Mouse (Mus musculus): ENCODE measurements around the gene Edc4. TPM values are rescaled to one million over a fixed set of nuclear protein-coding genes. Genes with fewer than 3 reads are reported as not detected.

Edc4 gene
- polyA plus RNA-seq, 1 experiment: 193 TPM

DNA sequence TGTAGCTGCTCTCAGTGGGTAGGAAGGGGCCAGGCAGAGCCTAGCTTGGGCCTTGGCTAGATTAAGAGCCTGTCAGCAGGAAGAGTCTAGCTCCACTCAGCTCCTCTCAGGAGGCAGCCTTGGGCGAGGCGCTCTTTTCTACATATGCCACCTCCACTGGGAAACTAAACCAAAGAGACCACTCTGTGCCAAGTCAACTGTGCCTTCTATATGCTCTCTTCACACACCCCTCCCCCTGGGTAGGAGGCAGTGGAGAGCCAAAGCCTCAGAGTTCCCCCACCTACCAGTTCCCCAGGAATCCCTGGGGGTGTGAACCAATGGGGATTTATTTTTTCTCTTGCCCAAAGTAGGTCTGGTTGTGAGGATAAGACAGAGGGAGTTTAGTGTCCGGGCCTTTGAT lies 50.6 kb downstream of the Edc4 start:
- no peak for TF ChIP-seq CTCF (IDR thresholded peaks at IDR 0.05; ENCODE audit: borderline replicate concordance, control insufficient read depth, extremely low read depth, insufficient read depth, low read length, poor library complexity)
- no peak for TF ChIP-seq POLR2A (IDR thresholded peaks at IDR 0.05; ENCODE audit: control insufficient read depth, extremely low read depth, insufficient read depth, low read length, poor library complexity)
- H3K36me3 ChIP-seq (ENCODE audit: control insufficient read depth, insufficient read depth, low read length): peaks cover 6% of the 10 kb centered on the region; the same call in 1 of the 2 replicates
- no peaks in the 10 kb centered on the region for H3K27me3 ChIP-seq (ENCODE audit: control insufficient read depth, insufficient read depth, low read length)
- WGBS: 97% methylated on average over 3 of the region's 3 CpGs
- no peak for DNase-seq
- no peak overlapping the region for H3K27ac ChIP-seq (ENCODE audit: control insufficient read depth, insufficient read depth, low read length)
- 0 out of 2 replicates have a peak, but pooled peaks cover 2% of the 10 kb centered on the region for H3K4me1 ChIP-seq (replicated peaks; ENCODE audit: control insufficient read depth, insufficient read depth, low read length)
- no peak overlapping the region for H3K4me3 ChIP-seq (ENCODE audit: control insufficient read depth, insufficient read depth, low read length)

DNA sequence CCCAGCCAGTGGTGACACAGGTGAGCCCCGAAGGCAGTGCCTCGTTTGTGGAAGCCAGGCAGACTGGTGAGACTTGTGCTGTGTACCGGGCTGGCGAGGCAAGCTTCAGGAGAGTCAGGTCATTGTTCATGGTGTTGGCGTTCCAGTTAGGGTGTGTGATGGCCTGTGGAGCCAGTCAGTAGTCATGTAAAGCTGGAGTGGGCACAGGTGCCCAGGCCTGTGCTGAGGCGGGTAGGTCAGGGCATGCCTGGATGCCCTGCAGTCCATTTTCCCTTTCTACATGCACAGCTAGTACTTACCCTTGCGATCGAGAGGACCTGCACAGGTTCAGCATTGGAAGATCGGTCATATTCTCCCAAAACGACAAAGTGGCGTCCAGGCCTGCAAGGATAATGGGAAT lies 51.8 kb downstream of the Edc4 start:
- TF ChIP-seq CTCF (IDR thresholded peaks at IDR 0.05; ENCODE audit: borderline replicate concordance, control insufficient read depth, extremely low read depth, insufficient read depth, low read length, poor library complexity): no peak
- TF ChIP-seq POLR2A (IDR thresholded peaks at IDR 0.05; ENCODE audit: control insufficient read depth, extremely low read depth, insufficient read depth, low read length, poor library complexity): no peak
- peaks cover 6% of the 10 kb centered on the region; the same call in 1 of the 2 replicates for H3K36me3 ChIP-seq (ENCODE audit: control insufficient read depth, insufficient read depth, low read length)
- 98% methylated on average over 11 of the region's 11 CpGs for WGBS
- H3K4me1 ChIP-seq (replicated peaks; ENCODE audit: control insufficient read depth, insufficient read depth, low read length): peaks cover 6% of the 10 kb centered on the region
- H3K27me3 ChIP-seq (ENCODE audit: control insufficient read depth, insufficient read depth, low read length): no peaks in the 10 kb centered on the region
- H3K27ac ChIP-seq (ENCODE audit: control insufficient read depth, insufficient read depth, low read length): no peak overlapping the region
- no peak overlapping the region for H3K4me3 ChIP-seq (ENCODE audit: control insufficient read depth, insufficient read depth, low read length)
- DNase-seq: no peak

- Histone ChIP-seq H3K4me3 (ENCODE audit: control insufficient read depth, insufficient read depth, low read length) (no peak within 1 kb of the TSS), H3K27me3 (ENCODE audit: control insufficient read depth, insufficient read depth, low read length) (no peaks in the 10 kb centered on the region), H3K27ac (ENCODE audit: control insufficient read depth, insufficient read depth, low read length) (no peak within 1 kb of the TSS), H3K36me3 (ENCODE audit: control insufficient read depth, insufficient read depth, low read length) (peaks cover 6% of the 10 kb centered on the region; the same call in 1 of the 2 replicates), H3K4me1 (replicated peaks; ENCODE audit: control insufficient read depth, insufficient read depth, low read length) (peaks cover 9% of the 10 kb centered on the region)
- TF ChIP-seq POLR2A (IDR thresholded peaks at IDR 0.05; ENCODE audit: control insufficient read depth, extremely low read depth, insufficient read depth, low read length, poor library complexity) (no peak), CTCF (IDR thresholded peaks at IDR 0.05; ENCODE audit: borderline replicate concordance, control insufficient read depth, extremely low read depth, insufficient read depth, low read length, poor library complexity) (no peak)
- DNase-seq: no peak
- 100% methylated on average over 2 of the region's 2 CpGs for WGBS
Observed at GRCm38 (mm10) chr8:105933762-105934161, 53.1 kb downstream of the Edc4 start, which contains the start of gene Ctrl. TSS of gene Ctrl (minus strand) at chr8:105933862.

GRCm38 (mm10) chr8:105935105-105935504 lies 54.4 kb downstream of the Edc4 start:
- peaks cover 17% of the 10 kb centered on the region for H3K4me1 ChIP-seq (replicated peaks; ENCODE audit: control insufficient read depth, insufficient read depth, low read length)
- no peak overlapping the region for H3K4me3 ChIP-seq (ENCODE audit: control insufficient read depth, insufficient read depth, low read length)
- WGBS: 51% methylated on average over 6 of the region's 6 CpGs
- peaks cover under 1% of the 10 kb centered on the region; the same call in 1 of the 2 replicates for H3K36me3 ChIP-seq (ENCODE audit: control insufficient read depth, insufficient read depth, low read length)
- H3K27me3 ChIP-seq (ENCODE audit: control insufficient read depth, insufficient read depth, low read length): no peaks in the 10 kb centered on the region
- TF ChIP-seq POLR2A (IDR thresholded peaks at IDR 0.05; ENCODE audit: control insufficient read depth, extremely low read depth, insufficient read depth, low read length, poor library complexity) (no peak), CTCF (IDR thresholded peaks at IDR 0.05; ENCODE audit: borderline replicate concordance, control insufficient read depth, extremely low read depth, insufficient read depth, low read length, poor library complexity) (no peak)
- H3K27ac ChIP-seq (ENCODE audit: control insufficient read depth, insufficient read depth, low read length): no peak overlapping the region
- no peak for DNase-seq

DNA sequence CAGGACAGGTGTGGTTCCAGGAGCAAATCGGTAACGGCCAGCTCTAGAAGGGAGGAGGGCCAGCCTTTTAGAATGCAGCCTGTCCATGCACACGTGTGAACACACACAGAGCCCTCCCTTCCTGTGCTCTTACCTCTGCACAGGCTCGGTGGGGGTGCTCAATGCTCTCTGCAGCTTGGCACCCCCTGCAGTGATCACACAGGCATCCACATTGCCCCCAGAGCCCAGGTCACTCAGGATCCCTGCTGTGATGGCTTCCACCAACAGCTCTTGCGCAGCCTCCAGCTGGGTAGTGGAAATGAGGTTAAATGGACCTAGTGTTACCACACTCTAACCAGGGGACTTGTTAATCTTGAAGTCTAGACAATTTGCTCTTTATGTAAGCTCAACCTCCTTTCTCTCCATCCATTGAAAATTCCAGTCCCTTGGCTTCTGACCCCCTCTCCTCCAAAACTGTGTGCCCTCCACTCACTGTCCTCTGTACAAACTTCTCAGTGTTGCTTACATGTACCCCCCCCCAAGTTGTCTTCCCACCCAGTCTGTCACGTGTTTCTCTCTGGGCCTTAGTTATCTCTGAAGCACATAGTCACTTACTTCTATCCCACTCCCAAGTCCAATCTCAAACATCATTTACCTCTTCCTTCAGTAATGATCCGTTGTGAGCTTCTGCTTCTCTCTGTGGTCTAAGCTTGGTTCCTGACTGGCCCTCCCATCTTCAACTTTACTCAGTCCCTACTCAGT lies 55.4 kb downstream of the Edc4 start:
- TF ChIP-seq CTCF (IDR thresholded peaks at IDR 0.05; ENCODE audit: borderline replicate concordance, control insufficient read depth, extremely low read depth, insufficient read depth, low read length, poor library complexity): no peak
- no peak for TF ChIP-seq POLR2A (IDR thresholded peaks at IDR 0.05; ENCODE audit: control insufficient read depth, extremely low read depth, insufficient read depth, low read length, poor library complexity)
- H3K4me1 ChIP-seq (replicated peaks; ENCODE audit: control insufficient read depth, insufficient read depth, low read length): peaks cover 15% of the 10 kb centered on the region
- WGBS: 81% methylated on average over 7 of the region's 7 CpGs
- no peak overlapping the region for H3K27ac ChIP-seq (ENCODE audit: control insufficient read depth, insufficient read depth, low read length)
- H3K4me3 ChIP-seq (ENCODE audit: control insufficient read depth, insufficient read depth, low read length): no peak overlapping the region
- no peaks in the 10 kb centered on the region for H3K27me3 ChIP-seq (ENCODE audit: control insufficient read depth, insufficient read depth, low read length)
- no peak for DNase-seq
- no peaks in the 10 kb centered on the region for H3K36me3 ChIP-seq (ENCODE audit: control insufficient read depth, insufficient read depth, low read length)

DNA sequence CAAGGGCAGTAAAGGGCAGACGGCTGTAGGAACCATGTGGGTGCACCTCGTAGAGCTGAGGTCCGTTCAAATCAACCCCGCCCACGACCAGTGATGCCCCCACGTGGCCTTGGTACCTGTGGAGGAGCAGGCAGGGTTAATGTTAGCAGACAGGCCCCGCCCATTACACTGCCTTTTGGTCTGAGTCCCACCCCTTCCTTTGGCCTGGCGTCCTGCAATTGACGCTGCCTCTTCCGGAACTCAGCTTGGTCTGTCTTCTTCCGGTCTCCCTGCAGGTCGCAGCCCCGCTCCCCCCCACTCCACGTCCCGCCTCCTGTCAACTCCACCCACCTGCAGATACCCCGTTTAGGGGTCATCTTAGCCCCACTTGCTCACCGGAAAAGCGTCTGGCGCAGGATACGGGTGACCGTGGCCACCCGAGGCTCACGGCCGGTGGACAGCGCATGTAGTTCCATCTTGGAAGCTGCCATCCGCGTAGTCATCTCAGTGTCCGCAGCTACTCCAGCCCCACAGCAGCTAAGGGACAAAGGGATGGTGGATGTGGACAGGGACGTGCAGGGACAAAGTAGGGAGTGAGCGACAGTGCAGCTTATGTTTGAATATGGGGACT lies 56.3 kb downstream of the Edc4 start:
- H3K27ac ChIP-seq (ENCODE audit: control insufficient read depth, insufficient read depth, low read length): peak overlapping the region; percentile 91; the same call in 1 of the 2 replicates
- peak; percentile 71 for DNase-seq
- H3K4me1 ChIP-seq (replicated peaks; ENCODE audit: control insufficient read depth, insufficient read depth, low read length): peaks cover 15% of the 10 kb centered on the region
- 2% methylated on average over 30 of the region's 30 CpGs for WGBS
- H3K4me3 ChIP-seq (ENCODE audit: control insufficient read depth, insufficient read depth, low read length): peak overlapping the region; percentile 87
- no peaks in the 10 kb centered on the region for H3K27me3 ChIP-seq (ENCODE audit: control insufficient read depth, insufficient read depth, low read length)
- H3K36me3 ChIP-seq (ENCODE audit: control insufficient read depth, insufficient read depth, low read length): no peaks in the 10 kb centered on the region
- TF ChIP-seq CTCF (IDR thresholded peaks at IDR 0.05; ENCODE audit: borderline replicate concordance, control insufficient read depth, extremely low read depth, insufficient read depth, low read length, poor library complexity) (no peak), POLR2A (IDR thresholded peaks at IDR 0.05; ENCODE audit: control insufficient read depth, extremely low read depth, insufficient read depth, low read length, poor library complexity) (no peak)

All from thymus, adult 2 months (tissue).